Mouse (Mus musculus): ENCODE data around the gene Zmiz1.

Zmiz1 gene

DNA sequence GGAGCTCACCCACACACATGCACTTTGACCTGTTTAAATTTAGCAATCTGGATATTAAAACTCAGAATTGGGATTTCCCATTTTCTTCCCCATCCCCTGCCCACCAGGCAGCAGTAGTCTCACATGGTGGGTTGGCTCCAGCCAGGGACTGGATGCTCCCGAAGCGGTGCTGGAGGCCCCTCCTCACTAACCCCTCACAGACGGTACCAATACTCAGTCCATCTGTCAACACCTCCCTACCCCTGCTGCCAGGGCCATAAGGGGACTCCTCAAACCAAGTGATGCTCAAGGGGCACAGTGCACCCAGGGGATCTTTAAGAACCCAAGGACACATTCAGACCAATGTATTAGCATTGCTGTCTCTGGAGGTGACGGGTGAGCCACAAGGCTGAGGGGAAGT lies 251.7 kb downstream of the Zmiz1 start:
- DNase-seq: no peak

DNA sequence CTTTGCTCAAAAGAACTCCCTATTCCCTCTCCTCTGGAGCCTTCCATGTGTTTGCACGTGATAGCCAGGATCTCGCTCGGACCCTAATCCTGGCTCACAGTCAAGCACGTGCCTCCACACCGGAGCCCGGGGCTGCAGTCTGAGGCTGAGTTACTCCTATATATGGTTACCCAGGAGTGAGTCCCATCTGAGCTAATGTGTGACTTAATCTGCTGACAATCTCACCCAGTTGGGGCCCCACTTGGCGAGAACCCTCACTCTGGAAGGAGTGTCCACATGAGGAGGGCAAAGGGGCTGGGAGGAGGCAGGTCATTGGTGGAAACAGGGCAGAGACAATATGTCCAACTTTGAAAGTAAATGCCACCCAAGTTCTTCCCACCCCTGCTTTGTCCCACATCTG lies 252.2 kb downstream of the Zmiz1 start:
- no peak for DNase-seq

GRCm38 (mm10) chr14:25711602-25712001 lies 252.6 kb downstream of the Zmiz1 start:
- no peak for DNase-seq

GRCm38 (mm10) chr14:25713443-25713842 lies 254.5 kb downstream of the Zmiz1 start:
- DNase-seq: no peak

Data from cerebellum, adult 8-10 months (tissue).